In the genomic region with DNA sequence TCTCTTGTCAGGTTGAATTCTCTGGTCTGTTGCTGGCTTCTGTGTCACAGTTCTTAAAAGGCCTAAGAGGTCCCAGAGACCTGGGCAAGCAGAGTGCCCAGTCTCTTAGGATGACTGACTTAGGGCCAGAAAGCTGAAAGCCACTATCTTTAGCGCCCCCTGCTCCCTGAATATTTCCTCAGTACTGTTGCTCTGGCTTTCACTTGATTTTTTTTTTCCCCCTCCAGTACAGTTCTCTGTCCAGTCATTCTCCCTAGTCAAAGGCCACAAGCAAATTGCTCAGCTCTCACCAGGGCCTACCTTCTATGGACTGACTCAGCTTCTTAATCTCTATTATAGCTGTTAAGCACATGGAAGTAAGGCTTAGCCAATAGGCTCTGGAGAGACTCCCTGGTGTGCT, we compare ENCODE assay signal across 9 mouse cellular contexts. TPM values are rescaled to one million over a fixed set of nuclear protein-coding genes. Genes with fewer than 3 reads are reported as not detected.
A peak's percentile ranks its signal among the peaks of the same experiment; 100 is the strongest.
DNase-seq lines count a peak whose midpoint lies in the region; ATAC-seq and TF ChIP-seq lines count a peak whose summit lies in the region.
"Had no signal": no experiment of that assay in that cellular context is flagged by ENCODE, and none has a peak within 500 bp of the region (broad histone marks: within the 10 kb centered on the region; RNA-seq: fewer than 3 reads in every experiment).

No protein-coding gene starts in this region.

- intact Hi-C loops in heart, postnatal 14 days (cut with DNase I): no loop called here

- H3K27me3 ChIP-seq in heart, embryonic 13.5 days (replicated peaks): no peaks in the 10 kb centered on the region
- no peaks in the 10 kb centered on the region for H3K27me3 ChIP-seq in G1E (ENCODE audit: insufficient read depth, low read length)
- no peaks in the 10 kb centered on the region for H3K27me3 ChIP-seq in forebrain, embryonic 11.5 days (ENCODE audit: control insufficient read depth, insufficient read depth, low read length)
- H3K27me3 ChIP-seq in limb, embryonic 10.5 days (ENCODE audit: low read depth, poor library complexity, severe bottlenecking): no peaks in the 10 kb centered on the region
- H3K27me3 ChIP-seq in neural tube, embryonic 14.5 days (ENCODE audit: control insufficient read depth, insufficient read depth, low read length): no peaks in the 10 kb centered on the region

- peak overlapping the region; percentile 93 for H3K4me2 ChIP-seq in heart, embryonic 13.5 days
- peak overlapping the region; percentile 88 for H3K4me2 ChIP-seq in forebrain, embryonic 11.5 days (ENCODE audit: low read depth, low read length, severe bottlenecking)
- H3K4me2 ChIP-seq in neural tube, embryonic 14.5 days (ENCODE audit: low read depth, low read length): peak overlapping the region; percentile 87

- no peak for TF ChIP-seq CTCF in G1E (IDR thresholded peaks at IDR 0.05; ENCODE audit: low read depth, low read length)

- H3K36me3 ChIP-seq in heart, embryonic 13.5 days: peaks cover 49% of the 10 kb centered on the region
- H3K36me3 ChIP-seq in G1E (replicated peaks): peaks cover 63% of the 10 kb centered on the region
- peaks cover 5% of the 10 kb centered on the region; the same call in 1 of the 2 replicates for H3K36me3 ChIP-seq in forebrain, embryonic 11.5 days (ENCODE audit: control insufficient read depth, insufficient read depth, low read length)
- peaks cover 64% of the 10 kb centered on the region for H3K36me3 ChIP-seq in limb, embryonic 10.5 days
- H3K36me3 ChIP-seq in neural tube, embryonic 14.5 days (ENCODE audit: control insufficient read depth, insufficient read depth, low read length): peaks cover 5% of the 10 kb centered on the region

- peak overlapping the region; percentile 100 for H3K4me3 ChIP-seq in heart, embryonic 13.5 days
- H3K4me3 ChIP-seq in G1E (ENCODE audit: low read depth, low read length): peak overlapping the region; percentile 95; the same call in 1 of the 2 replicates
- peak overlapping the region; percentile 99 for H3K4me3 ChIP-seq in forebrain, embryonic 11.5 days (ENCODE audit: low read depth, low read length)
- peak overlapping the region; percentile 86 for H3K4me3 ChIP-seq in limb, embryonic 10.5 days
- peak overlapping the region; percentile 90 for H3K4me3 ChIP-seq in neural tube, embryonic 14.5 days (ENCODE audit: low read depth, low read length)

- peak overlapping the region; percentile 96 for H3K9ac ChIP-seq in heart, embryonic 13.5 days
- peak overlapping the region; percentile 97; the same call in 1 of the 2 replicates for H3K9ac ChIP-seq in forebrain, embryonic 11.5 days (ENCODE audit: low read length)
- H3K9ac ChIP-seq in neural tube, embryonic 14.5 days (replicated peaks; ENCODE audit: low read depth, low read length): peak overlapping the region; percentile 75

- no peak for ATAC-seq in heart, embryonic 13.5 days (ENCODE audit: extremely low read depth, insufficient number of reproducible peaks, low FRiP score, low TSS enrichment)
- no peak for ATAC-seq in G1E (ENCODE audit: extremely low read depth, insufficient number of reproducible peaks, low FRiP score, poor library complexity, severe bottlenecking)
- no peak for ATAC-seq in forebrain, embryonic 11.5 days (replicated peaks; ENCODE audit: low FRiP score)
- no peak for ATAC-seq in neural tube, embryonic 14.5 days (ENCODE audit: low read depth)

- no peaks in the 10 kb centered on the region for H3K9me3 ChIP-seq in heart, embryonic 13.5 days
- no peaks in the 10 kb centered on the region for H3K9me3 ChIP-seq in G1E (replicated peaks)
- no peaks in the 10 kb centered on the region for H3K9me3 ChIP-seq in forebrain, embryonic 11.5 days (ENCODE audit: control insufficient read depth, low read length)
- H3K9me3 ChIP-seq in limb, embryonic 10.5 days (replicated peaks): no peaks in the 10 kb centered on the region
- H3K9me3 ChIP-seq in neural tube, embryonic 14.5 days (ENCODE audit: control insufficient read depth, low read length): no peaks in the 10 kb centered on the region

- WGBS in heart, embryonic 13.5 days: 11% methylated on average over 1 of the region's 1 CpGs
- WGBS in forebrain, embryonic 11.5 days: 0% methylated on average over 1 of the region's 1 CpGs
- 14% methylated on average over 1 of the region's 1 CpGs for WGBS in limb, embryonic 10.5 days
- WGBS in neural tube, embryonic 14.5 days: 0% methylated on average over 1 of the region's 1 CpGs

- H3K27ac ChIP-seq in heart, embryonic 13.5 days (replicated peaks): peak overlapping the region; percentile 95; the same call in 1 of the 2 replicates
- 0 out of 2 replicates have a peak overlapping the region, but pooled peaks have one; percentile 10 for H3K27ac ChIP-seq in forebrain, embryonic 11.5 days (ENCODE audit: low read depth, low read length)
- peak overlapping the region; percentile 96; the same call in 1 of the 2 replicates for H3K27ac ChIP-seq in limb, embryonic 10.5 days
- no peak overlapping the region for H3K27ac ChIP-seq in neural tube, embryonic 14.5 days (ENCODE audit: low read depth, low read length)

- peaks cover 61% of the 10 kb centered on the region for H3K4me1 ChIP-seq in heart, embryonic 13.5 days
- H3K4me1 ChIP-seq in G1E (ENCODE audit: insufficient read depth, low read depth, low read length): peaks cover 79% of the 10 kb centered on the region
- peaks cover 17% of the 10 kb centered on the region for H3K4me1 ChIP-seq in forebrain, embryonic 11.5 days (replicated peaks; ENCODE audit: control insufficient read depth, insufficient read depth, low read length)
- peaks cover 44% of the 10 kb centered on the region for H3K4me1 ChIP-seq in limb, embryonic 10.5 days
- H3K4me1 ChIP-seq in neural tube, embryonic 14.5 days (ENCODE audit: control insufficient read depth, insufficient read depth, low read length): peaks cover 32% of the 10 kb centered on the region

- no peak for DNase-seq in heart, postnatal 14 days
- peak; percentile 20 for DNase-seq in G1E (ENCODE audit: low spot score)
- DNase-seq in forebrain, embryonic 11.5 days (ENCODE audit: low spot score): no peak
- no peak for DNase-seq in limb, embryonic 10.5 days (ENCODE audit: low spot score)
- DNase-seq in layer of hippocampus, adult 18-20 months (ENCODE audit: low spot score in 2 of 2): no peak
- DNase-seq in frontal cortex, adult 2 months (ENCODE audit: extremely low spot score in 1 of 2, low spot score in 1 of 2): no peak

RNA-seq across cellular contexts. Expression of a gene that starts 1.6 kb away (rescaled TPM):
- 177 and 212 TPM in 2 replicates for polyA plus RNA-seq in heart, embryonic 13.5 days (2015; fragmentation: Nextera tagmentation; extraction: Ambion mirVana)
- total RNA-seq in heart, postnatal 14 days (2021): 10 to 100 TPM; 27.2 to 34.3 TPM
- total RNA-seq in G1E (2014; fragmentation: Nextera tagmentation) (378 and 465 TPM in 2 replicates), G1E (2017) (87.1 and 116 TPM in 2 replicates)
- polyA plus RNA-seq in G1E (2012): 284 and 322 TPM in 2 replicates
- 355 and 371 TPM in 2 replicates for polyA plus RNA-seq in forebrain, embryonic 11.5 days (2014; fragmentation: Nextera tagmentation; extraction: Ambion mirVana)
- 379 and 438 TPM in 2 replicates for polyA plus RNA-seq in limb, embryonic 10.5 days (2016; fragmentation: Nextera tagmentation; extraction: Ambion mirVana)
- polyA plus RNA-seq in neural tube, embryonic 14.5 days (2014; fragmentation: Nextera tagmentation; extraction: Ambion mirVana): 141 and 176 TPM in 2 replicates
- 10 to 100 TPM; 29.0 to 41.5 TPM for total RNA-seq in layer of hippocampus, adult 18-20 months (2021)
- polyA plus RNA-seq in frontal cortex, adult 2 months (2012; rRNA removed): 79.7 and 94.9 TPM in 2 replicates

RNA-seq across cellular contexts. Expression of a gene that starts 7.0 kb away (rescaled TPM):
- polyA plus RNA-seq in heart, embryonic 13.5 days (2015; fragmentation: Nextera tagmentation; extraction: Ambion mirVana): 44.8 and 47.1 TPM in 2 replicates
- 10 to 100 TPM; 27.5 to 29.1 TPM for total RNA-seq in heart, postnatal 14 days (2021)
- total RNA-seq in G1E (2014; fragmentation: Nextera tagmentation): 18.1 and 22.5 TPM in 2 replicates
- total RNA-seq in G1E (2017): 35.8 and 42.5 TPM in 2 replicates
- polyA plus RNA-seq in G1E (2012): 31.7 and 34.2 TPM in 2 replicates
- polyA plus RNA-seq in forebrain, embryonic 11.5 days (2014; fragmentation: Nextera tagmentation; extraction: Ambion mirVana): 85.6 and 87.3 TPM in 2 replicates
- polyA plus RNA-seq in limb, embryonic 10.5 days (2016; fragmentation: Nextera tagmentation; extraction: Ambion mirVana): 85.7 and 90.8 TPM in 2 replicates
- 44.1 and 54.1 TPM in 2 replicates for polyA plus RNA-seq in neural tube, embryonic 14.5 days (2014; fragmentation: Nextera tagmentation; extraction: Ambion mirVana)
- total RNA-seq in layer of hippocampus, adult 18-20 months (2021): 10 to 100 TPM; 43.0 to 46.5 TPM
- 47.0 and 47.1 TPM in 2 replicates for polyA plus RNA-seq in frontal cortex, adult 2 months (2012; rRNA removed)

RNA-seq across cellular contexts. Expression of a gene that starts 8.9 kb away (rescaled TPM):
- polyA plus RNA-seq in heart, embryonic 13.5 days (2015; fragmentation: Nextera tagmentation; extraction: Ambion mirVana): 37.1 and 40.5 TPM in 2 replicates
- total RNA-seq in heart, postnatal 14 days (2021): 1 to 10 TPM; 3.2 to 4.2 TPM
- total RNA-seq in G1E (2014; fragmentation: Nextera tagmentation): 25.2 and 31.4 TPM in 2 replicates
- total RNA-seq in G1E (2017): 14.4 and 14.6 TPM in 2 replicates
- polyA plus RNA-seq in G1E (2012): 12.7 and 12.9 TPM in 2 replicates
- polyA plus RNA-seq in forebrain, embryonic 11.5 days (2014; fragmentation: Nextera tagmentation; extraction: Ambion mirVana): 59.7 and 62.0 TPM in 2 replicates
- 45.6 and 49.0 TPM in 2 replicates for polyA plus RNA-seq in limb, embryonic 10.5 days (2016; fragmentation: Nextera tagmentation; extraction: Ambion mirVana)
- polyA plus RNA-seq in neural tube, embryonic 14.5 days (2014; fragmentation: Nextera tagmentation; extraction: Ambion mirVana): 49.6 and 51.4 TPM in 2 replicates
- 10 to 100 TPM; 12.6 to 12.9 TPM for total RNA-seq in layer of hippocampus, adult 18-20 months (2021)
- 31.5 and 32.3 TPM in 2 replicates for polyA plus RNA-seq in frontal cortex, adult 2 months (2012; rRNA removed)

RNA-seq across cellular contexts. Expression of a gene that starts 18.7 kb away (rescaled TPM):
- polyA plus RNA-seq in heart, embryonic 13.5 days (2015; fragmentation: Nextera tagmentation; extraction: Ambion mirVana): 28.9 and 30.6 TPM in 2 replicates
- 10 to 100 TPM; 26.8 to 28.4 TPM for total RNA-seq in heart, postnatal 14 days (2021)
- total RNA-seq in G1E (2014; fragmentation: Nextera tagmentation): 32.7 and 53.4 TPM in 2 replicates
- 39.7 and 43.0 TPM in 2 replicates for total RNA-seq in G1E (2017)
- polyA plus RNA-seq in G1E (2012): 27.4 and 29.7 TPM in 2 replicates
- polyA plus RNA-seq in forebrain, embryonic 11.5 days (2014; fragmentation: Nextera tagmentation; extraction: Ambion mirVana): 62.7 and 65.2 TPM in 2 replicates
- 75.1 and 76.6 TPM in 2 replicates for polyA plus RNA-seq in limb, embryonic 10.5 days (2016; fragmentation: Nextera tagmentation; extraction: Ambion mirVana)
- polyA plus RNA-seq in neural tube, embryonic 14.5 days (2014; fragmentation: Nextera tagmentation; extraction: Ambion mirVana): 38.3 and 44.9 TPM in 2 replicates
- 10 to 100 TPM; 63.6 to 67.4 TPM for total RNA-seq in layer of hippocampus, adult 18-20 months (2021)
- 71.6 and 78.3 TPM in 2 replicates for polyA plus RNA-seq in frontal cortex, adult 2 months (2012; rRNA removed)

RNA-seq across cellular contexts. Expression of a gene that starts 31.4 kb away (rescaled TPM):
- polyA plus RNA-seq in heart, embryonic 13.5 days (2015; fragmentation: Nextera tagmentation; extraction: Ambion mirVana): 0.52 and 0.88 TPM in 2 replicates
- total RNA-seq in heart, postnatal 14 days (2021): under 1 TPM in 1 of 2 experiments, not detected in 1; 0.54 TPM
- total RNA-seq in G1E (2014; fragmentation: Nextera tagmentation) (not detected in 2 replicates), G1E (2017) (0.38 TPM in 1 of 2 replicates, not detected in the other)
- polyA plus RNA-seq in G1E (2012): 1.5 and 1.8 TPM in 2 replicates
- 1.1 TPM in 1 of 2 replicates, not detected in the other for polyA plus RNA-seq in forebrain, embryonic 11.5 days (2014; fragmentation: Nextera tagmentation; extraction: Ambion mirVana)
- polyA plus RNA-seq in limb, embryonic 10.5 days (2016; fragmentation: Nextera tagmentation; extraction: Ambion mirVana): 0.41 TPM in 1 of 2 replicates, not detected in the other
- 0.99 and 2.0 TPM in 2 replicates for polyA plus RNA-seq in neural tube, embryonic 14.5 days (2014; fragmentation: Nextera tagmentation; extraction: Ambion mirVana)
- under 1 TPM; 0.57 to 0.99 TPM for total RNA-seq in layer of hippocampus, adult 18-20 months (2021)
- polyA plus RNA-seq in frontal cortex, adult 2 months (2012; rRNA removed): 4.2 and 8.1 TPM in 2 replicates
- total RNA-seq: neutrophil, adult 5-6 weeks had no signal
